Comparison of ENCODE assay signal across 25 mouse cellular contexts in genomic region chr5:98900926-98901325, GRCm38 (mm10). TPM values are rescaled to one million over a fixed set of nuclear protein-coding genes. Genes with fewer than 3 reads are reported as not detected.
DNase-seq lines count a peak whose midpoint lies in the region; ATAC-seq and TF ChIP-seq lines count a peak whose summit lies in the region.
"Had no signal": no experiment of that assay in that cellular context is flagged by ENCODE, and none has a peak within 500 bp of the region (broad histone marks: within the 10 kb centered on the region; RNA-seq: fewer than 3 reads in every experiment).

No protein-coding gene starts in this region.

- TF ChIP-seq CTCF in brain, embryonic 14.5 days (IDR thresholded peaks at IDR 0.05; ENCODE audit: borderline replicate concordance, extremely low read depth, insufficient read depth, insufficient read length): no peak
- no peak for TF ChIP-seq CTCF in cerebellum, adult 2 months (IDR thresholded peaks at IDR 0.05; ENCODE audit: borderline replicate concordance, insufficient read depth, low read depth, low read length)

- WGBS in cerebellum, adult 2 months: 21% methylated on average over 5 of the region's 5 CpGs

- TF ChIP-seq POLR2A in brain, embryonic 14.5 days (IDR thresholded peaks at IDR 0.05; ENCODE audit: borderline replicate concordance, extremely low read depth, insufficient read depth, insufficient read length, poor library complexity, severe bottlenecking): no peak
- TF ChIP-seq POLR2A in cerebellum, adult 2 months (IDR thresholded peaks at IDR 0.05; ENCODE audit: borderline replicate concordance, insufficient read depth, low read length): no peak

- no peak for ATAC-seq in inflammation-experienced regulatory T-cells, adult 6 months
- ATAC-seq: forebrain, embryonic 15.5 days; liver, embryonic 12.5 days; liver, postnatal 0 days had no signal

- no peaks in the 10 kb centered on the region for H3K4me1 ChIP-seq in cerebellum, adult 2 months (ENCODE audit: control insufficient read depth, insufficient read depth, low read length)
- H3K4me1 ChIP-seq: embryonic facial prominence, embryonic 12.5 days; heart, embryonic 10.5 days; heart, embryonic 15.5 days; hindbrain, embryonic 12.5 days; liver, embryonic 12.5 days; midbrain, embryonic 12.5 days; neural tube, embryonic 15.5 days had no signal

- H3K4me3 ChIP-seq in cerebellum, adult 2 months (replicated peaks; ENCODE audit: insufficient read depth, low read depth, low read length): no peak overlapping the region
- H3K4me3 ChIP-seq: embryonic facial prominence, embryonic 12.5 days; forebrain, embryonic 15.5 days; heart, embryonic 10.5 days; heart, embryonic 15.5 days; hindbrain, embryonic 12.5 days; layer of hippocampus, adult 2 months; left cerebral cortex, adult 2 months; liver, embryonic 12.5 days; midbrain, embryonic 12.5 days; neural tube, embryonic 15.5 days had no signal

- DNase-seq in brain, adult 2 months (ENCODE audit: low read depth, low spot score): peak; percentile 68
- DNase-seq in brain, embryonic 14.5 days (ENCODE audit: low read depth): peak; percentile 54
- DNase-seq in cerebellum, adult 2 months: peak; percentile 53 to 67
- peak; percentile 82 to 84 for DNase-seq in cerebellum, postnatal 14 days
- no peak for DNase-seq in natural killer cell, adult 2 months (ENCODE audit: low spot score in 2 of 2)
- DNase-seq in ovary, postnatal 10 days (ENCODE audit: low spot score): no peak
- DNase-seq: adrenal gland, postnatal 25 days; B cell, adult 2 months; kidney, adult 18-20 months; kidney, postnatal 36 days; liver, postnatal 0 days; lung, postnatal 36 days; right cerebral cortex, postnatal 25 days; thymus, postnatal 14 days had no signal

- no peaks in the 10 kb centered on the region for H3K27me3 ChIP-seq in cerebellum, adult 2 months (ENCODE audit: control insufficient read depth, insufficient read depth, low read length)
- H3K27me3 ChIP-seq: embryonic facial prominence, embryonic 12.5 days; forebrain, embryonic 15.5 days; heart, embryonic 15.5 days; hindbrain, embryonic 12.5 days; liver, embryonic 12.5 days; midbrain, embryonic 12.5 days; neural tube, embryonic 15.5 days had no signal

- H3K27ac ChIP-seq in cerebellum, adult 2 months (ENCODE audit: insufficient read depth, low read length): no peak overlapping the region
- H3K27ac ChIP-seq: embryonic facial prominence, embryonic 12.5 days; forebrain, embryonic 15.5 days; heart, embryonic 10.5 days; heart, embryonic 15.5 days; hindbrain, embryonic 12.5 days; layer of hippocampus, adult 2 months; left cerebral cortex, adult 2 months; liver, embryonic 12.5 days; midbrain, embryonic 12.5 days; neural tube, embryonic 15.5 days had no signal

RNA-seq across cellular contexts. Expression of gene Bmp3, which starts 46.7 kb away (rescaled TPM):
- 1.5 and 1.9 TPM in 2 replicates for polyA plus RNA-seq in brain, embryonic 14.5 days (2012; rRNA removed)
- 0.13 and 0.23 TPM in 2 replicates for polyA plus RNA-seq in cerebellum, adult 2 months (2012; rRNA removed)
- under 1 TPM in 1 of 3 experiments, not detected in 2; 0.08 TPM for polyA plus RNA-seq in inflammation-experienced regulatory T-cells, adult 6 months (2017; shearing (Covaris generic))
- polyA plus RNA-seq: liver, postnatal 0 days had no signal

Comparison
In these comparisons a context has a peak if more than half of its experiments do, and no peak if none do; other contexts are left out.
1. DNase-seq: peak in brain, adult 2 months (single experiment), brain, embryonic 14.5 days (single experiment), cerebellum, adult 2 months (2 of 2) and cerebellum, postnatal 14 days (2 of 2); none in natural killer cell, adult 2 months (0 of 2) and ovary, postnatal 10 days (single experiment).